8 mouse cellular contexts compared by ENCODE assay signal in genomic region chr15:59728817-59729560, GRCm38 (mm10).
A peak's percentile ranks its signal among the peaks of the same experiment; 100 is the strongest.
DNase-seq lines count a peak whose midpoint lies in the region; ATAC-seq and TF ChIP-seq lines count a peak whose summit lies in the region.

No protein-coding gene starts in this region.

- WGBS in liver, embryonic 11.5 days: 53% methylated on average over 11 of the region's 11 CpGs

- H3K27ac ChIP-seq in liver, embryonic 11.5 days (ENCODE audit: low read depth, low read length): no peak overlapping the region; the same call in 1 of the 2 replicates
- H3K27ac ChIP-seq in cortical plate, adult 2 months (ENCODE audit: insufficient read depth, low read length): 0 out of 2 replicates have a peak overlapping the region, but pooled peaks have one; percentile 6

- 0 out of 2 replicates have a peak, but pooled peaks cover 4% of the 10 kb centered on the region for H3K4me1 ChIP-seq in liver, embryonic 11.5 days (replicated peaks; ENCODE audit: control insufficient read depth, insufficient read depth, low read length)
- H3K4me1 ChIP-seq in cortical plate, adult 2 months (ENCODE audit: control insufficient read depth, insufficient read depth, low read length): peaks cover 2% of the 10 kb centered on the region; the same call in 1 of the 2 replicates

- H3K9ac ChIP-seq in liver, embryonic 11.5 days (ENCODE audit: low read depth, low read length): no peak overlapping the region

- no peak for TF ChIP-seq POLR2A in cortical plate, adult 2 months (IDR thresholded peaks at IDR 0.05; ENCODE audit: extremely low read depth, insufficient read depth, low read length)

- H3K36me3 ChIP-seq in liver, embryonic 11.5 days (ENCODE audit: control insufficient read depth, insufficient read depth, low read length): no peaks in the 10 kb centered on the region

- ATAC-seq in frontal cortex, adult (ENCODE audit: low TSS enrichment): peak; percentile 80
- ATAC-seq in liver, embryonic 11.5 days (replicated peaks; ENCODE audit: low FRiP score): no peak
- peak; percentile 71 for ATAC-seq in megakaryocyte, adult 5-6 weeks (ENCODE audit: poor library complexity, severe bottlenecking)

- no peaks in the 10 kb centered on the region for H3K9me3 ChIP-seq in liver, embryonic 11.5 days (ENCODE audit: control insufficient read depth, low read length)

- no peak overlapping the region for H3K4me2 ChIP-seq in liver, embryonic 11.5 days

- no peaks in the 10 kb centered on the region for H3K27me3 ChIP-seq in liver, embryonic 11.5 days (replicated peaks; ENCODE audit: control insufficient read depth, insufficient read depth, low read length)

- TF ChIP-seq CTCF in cortical plate, adult 2 months (IDR thresholded peaks at IDR 0.05; ENCODE audit: extremely low read depth, insufficient read depth, low read length): no peak

- DNase-seq in frontal cortex, postnatal 25 days (ENCODE audit: low spot score in 2 of 2): no peak
- peak; percentile 26 for DNase-seq in liver
- no peak for DNase-seq in liver, embryonic 11.5 days (ENCODE audit: low spot score)
- DNase-seq in embryo, embryonic 10.5 days (ENCODE audit: low spot score): no peak
- DNase-seq in gastrocnemius, postnatal 25 days: no peak

- no peak overlapping the region for H3K4me3 ChIP-seq in liver, embryonic 11.5 days (ENCODE audit: low read depth, low read length)
- H3K4me3 ChIP-seq in cortical plate, adult 2 months (ENCODE audit: insufficient read depth, low read length): no peak overlapping the region
